Comparison of ENCODE assay signal across 12 mouse cellular contexts in the genomic region with DNA sequence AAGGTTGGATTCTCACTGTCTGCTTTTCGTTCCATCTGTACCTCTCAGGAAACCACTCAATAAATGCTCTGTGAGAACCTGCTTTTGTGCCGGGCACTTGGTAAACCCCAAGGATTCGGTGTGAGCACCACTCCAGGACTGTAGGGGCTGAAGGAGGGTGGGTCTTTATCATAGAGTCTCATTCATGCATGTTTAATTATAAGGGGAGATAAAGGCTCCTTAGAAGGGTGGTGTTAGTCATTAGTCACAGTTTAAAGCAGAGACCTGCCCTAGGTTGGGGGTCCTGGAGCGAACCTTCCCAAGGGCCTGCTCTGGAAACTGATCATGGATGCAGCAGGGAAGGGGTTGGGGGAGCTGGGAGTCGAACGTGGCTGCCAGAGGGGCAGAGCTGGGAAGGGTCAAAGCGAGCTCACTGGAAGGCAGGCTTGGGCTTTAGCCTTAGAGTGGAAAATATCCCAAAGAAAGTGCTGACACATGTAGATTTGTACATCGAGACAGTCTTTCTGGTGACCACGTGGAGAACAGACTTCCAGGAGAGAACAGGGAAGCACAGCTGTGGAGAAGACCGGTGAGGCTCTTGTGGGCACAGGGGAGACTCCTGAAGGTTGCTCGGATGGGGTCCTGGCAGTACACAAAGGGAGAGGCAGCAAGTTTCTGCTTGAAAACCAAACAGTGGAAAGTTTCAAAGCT. TPM values are rescaled to one million over a fixed set of nuclear protein-coding genes. Genes with fewer than 3 reads are reported as not detected.
DNase-seq lines count a peak whose midpoint lies in the region; ATAC-seq and TF ChIP-seq lines count a peak whose summit lies in the region.
"Had no signal": no experiment of that assay in that cellular context is flagged by ENCODE, and none has a peak within 500 bp of the region (broad histone marks: within the 10 kb centered on the region; RNA-seq: fewer than 3 reads in every experiment).

No protein-coding gene starts in this region.

- no peak overlapping the region for H3K4me2 ChIP-seq in heart, embryonic 11.5 days
- H3K4me2 ChIP-seq in lung, postnatal 0 days (replicated peaks; ENCODE audit: low read depth, low read length) = no peak overlapping the region
- H3K4me2 ChIP-seq in limb, embryonic 13.5 days (replicated peaks) = no peak overlapping the region
- H3K4me2 ChIP-seq in stomach, embryonic 15.5 days = peak overlapping the region; percentile 16; the same call in 1 of the 2 replicates
- H3K4me2 ChIP-seq: neural tube, embryonic 13.5 days had no signal

- H3K4me3 ChIP-seq in heart, embryonic 11.5 days (ENCODE audit: low read depth, low read length) = no peak overlapping the region
- no peak overlapping the region for H3K4me3 ChIP-seq in lung, postnatal 0 days (ENCODE audit: low read depth, low read length)
- no peak overlapping the region for H3K4me3 ChIP-seq in limb, embryonic 13.5 days
- H3K4me3 ChIP-seq in stomach, embryonic 15.5 days (replicated peaks) = no peak overlapping the region
- H3K4me3 ChIP-seq: neural tube, embryonic 13.5 days had no signal

- 55% methylated on average over 11 of the region's 11 CpGs for WGBS in heart, embryonic 11.5 days (ENCODE audit: insufficient replicate concordance)
- WGBS in lung, postnatal 0 days = 30% methylated on average over 11 of the region's 11 CpGs
- 49% methylated on average over 11 of the region's 11 CpGs for WGBS in limb, embryonic 13.5 days
- 42% methylated on average over 11 of the region's 11 CpGs for WGBS in stomach, embryonic 15.5 days

- peak overlapping the region; percentile 35; the same call in 1 of the 2 replicates for H3K27ac ChIP-seq in heart, embryonic 11.5 days (ENCODE audit: low read depth, low read length)
- H3K27ac ChIP-seq in lung, postnatal 0 days (ENCODE audit: low read length) = peak overlapping the region; percentile 85
- peak overlapping the region; percentile 88 for H3K27ac ChIP-seq in limb, embryonic 13.5 days
- peak overlapping the region; percentile 94 for H3K27ac ChIP-seq in stomach, embryonic 15.5 days
- H3K27ac ChIP-seq: neural tube, embryonic 13.5 days had no signal

- DNase-seq in heart, adult 8-10 months (ENCODE audit: low spot score) = no peak
- peak; percentile 51 for DNase-seq in lung, postnatal 0 days (ENCODE audit: low spot score)
- no peak for DNase-seq in lung, adult 18-20 months
- no peak for DNase-seq in testis, postnatal 14 days (ENCODE audit: low spot score)
- DNase-seq in cerebellum, postnatal 25 days = no peak
- DNase-seq: cerebellum, adult 2 months; spleen, adult 18-20 months had no signal

- no peaks in the 10 kb centered on the region for H3K27me3 ChIP-seq in heart, embryonic 11.5 days (ENCODE audit: control insufficient read depth, insufficient read depth, low read length)
- no peaks in the 10 kb centered on the region for H3K27me3 ChIP-seq in lung, postnatal 0 days (replicated peaks; ENCODE audit: insufficient read depth, low read length)
- H3K27me3 ChIP-seq in limb, embryonic 13.5 days = no peaks in the 10 kb centered on the region
- no peaks in the 10 kb centered on the region for H3K27me3 ChIP-seq in stomach, embryonic 15.5 days (replicated peaks)
- H3K27me3 ChIP-seq: neural tube, embryonic 13.5 days had no signal

- no peak for ATAC-seq in heart, embryonic 11.5 days (replicated peaks; ENCODE audit: insufficient number of reproducible peaks, low FRiP score, low TSS enrichment)
- ATAC-seq in lung, postnatal 0 days = peak; percentile 21; the same call in 1 of the 2 replicates
- no peak for ATAC-seq in limb, embryonic 13.5 days (ENCODE audit: low FRiP score, low read depth)
- ATAC-seq in stomach, embryonic 15.5 days (ENCODE audit: insufficient read depth, low FRiP score, low read depth) = peak; percentile 63
- ATAC-seq: forebrain, embryonic 16.5 days had no signal

- TF ChIP-seq EP300 in lung, postnatal 0 days (IDR thresholded peaks at IDR 0.05) = no peak

- TF ChIP-seq CTCF in lung, postnatal 0 days (IDR thresholded peaks at IDR 0.05) = no peak

- no peaks in the 10 kb centered on the region for H3K36me3 ChIP-seq in heart, embryonic 11.5 days (ENCODE audit: control insufficient read depth, insufficient read depth, low read length)
- no peaks in the 10 kb centered on the region for H3K36me3 ChIP-seq in lung, postnatal 0 days (ENCODE audit: insufficient read depth, low read length)
- no peaks in the 10 kb centered on the region for H3K36me3 ChIP-seq in limb, embryonic 13.5 days
- H3K36me3 ChIP-seq in stomach, embryonic 15.5 days = no peaks in the 10 kb centered on the region
- H3K36me3 ChIP-seq: neural tube, embryonic 13.5 days had no signal

- H3K4me1 ChIP-seq in heart, embryonic 11.5 days (ENCODE audit: control insufficient read depth, insufficient read depth, low read length) = peaks cover 21% of the 10 kb centered on the region
- H3K4me1 ChIP-seq in lung, postnatal 0 days (ENCODE audit: insufficient read depth, low read depth, low read length) = peaks cover 25% of the 10 kb centered on the region
- peaks cover 38% of the 10 kb centered on the region for H3K4me1 ChIP-seq in limb, embryonic 13.5 days
- H3K4me1 ChIP-seq in stomach, embryonic 15.5 days = peaks cover 30% of the 10 kb centered on the region

- no peaks in the 10 kb centered on the region for H3K9me3 ChIP-seq in heart, embryonic 11.5 days (replicated peaks; ENCODE audit: control insufficient read depth, low read length)
- no peaks in the 10 kb centered on the region for H3K9me3 ChIP-seq in lung, postnatal 0 days (ENCODE audit: low read length)
- no peaks in the 10 kb centered on the region for H3K9me3 ChIP-seq in limb, embryonic 13.5 days
- no peaks in the 10 kb centered on the region for H3K9me3 ChIP-seq in stomach, embryonic 15.5 days
- H3K9me3 ChIP-seq: neural tube, embryonic 13.5 days had no signal

- H3K9ac ChIP-seq in heart, embryonic 11.5 days (ENCODE audit: low read depth, low read length) = no peak overlapping the region
- no peak overlapping the region for H3K9ac ChIP-seq in lung, postnatal 0 days (replicated peaks; ENCODE audit: low read depth)
- no peak overlapping the region for H3K9ac ChIP-seq in limb, embryonic 13.5 days
- no peak overlapping the region for H3K9ac ChIP-seq in stomach, embryonic 15.5 days
- H3K9ac ChIP-seq: neural tube, embryonic 13.5 days had no signal

RNA-seq across cellular contexts. Expression of gene Lactb, which starts 13.1 kb away (rescaled TPM):
- 12.2 and 12.3 TPM in 2 replicates for polyA plus RNA-seq in heart, embryonic 11.5 days (2014; fragmentation: Nextera tagmentation; extraction: Ambion mirVana)
- 10 to 100 TPM; 22.8 to 26.6 (median 23.5) TPM for total RNA-seq in heart, adult 8-10 months (2022)
- polyA plus RNA-seq in lung, postnatal 0 days (2015; fragmentation: Nextera tagmentation; extraction: Ambion mirVana) = 13.8 and 15.4 TPM in 2 replicates
- 7.5 and 7.8 TPM in 2 replicates for polyA plus RNA-seq in limb, embryonic 13.5 days (2015; fragmentation: Nextera tagmentation; extraction: Ambion mirVana)
- polyA plus RNA-seq in stomach, embryonic 15.5 days (2015; fragmentation: Nextera tagmentation; extraction: Ambion mirVana) = 9.5 and 10.5 TPM in 2 replicates

RNA-seq across cellular contexts. Expression of gene Rps27l, which starts 42.5 kb away (rescaled TPM):
- 614 and 628 TPM in 2 replicates for polyA plus RNA-seq in heart, embryonic 11.5 days (2014; fragmentation: Nextera tagmentation; extraction: Ambion mirVana)
- 100 to 1,000 TPM; 151 to 173 (median 164) TPM for total RNA-seq in heart, adult 8-10 months (2022)
- polyA plus RNA-seq in lung, postnatal 0 days (2015; fragmentation: Nextera tagmentation; extraction: Ambion mirVana) = 572 and 579 TPM in 2 replicates
- polyA plus RNA-seq in limb, embryonic 13.5 days (2015; fragmentation: Nextera tagmentation; extraction: Ambion mirVana) = 626 and 654 TPM in 2 replicates
- 840 and 853 TPM in 2 replicates for polyA plus RNA-seq in stomach, embryonic 15.5 days (2015; fragmentation: Nextera tagmentation; extraction: Ambion mirVana)

Comparison
In these comparisons a context has a peak if more than half of its experiments do, and no peak if none do; other contexts are left out.
1. ATAC-seq: peak in lung, postnatal 0 days (single experiment) and stomach, embryonic 15.5 days (single experiment); none in heart, embryonic 11.5 days (single experiment) and limb, embryonic 13.5 days (single experiment).
2. H3K27ac ChIP-seq: peak in every context shown above with its lines; median percentile 94 in stomach, embryonic 15.5 days; 88 in limb, embryonic 13.5 days; 85 in lung, postnatal 0 days; 35 in heart, embryonic 11.5 days.